Mouse (Mus musculus): Measurements from ENCODE around the gene Capn1. TPM values are rescaled to one million over a fixed set of nuclear protein-coding genes. Genes with fewer than 3 reads are reported as not detected.
"Not testable (repeated sequence)": the region's sequence is repeated elsewhere in the genome, so short reads cannot be mapped to it uniquely, and the experiment has no call there.

Capn1 gene
- total and polyA plus RNA-seq, 3 experiments, result 38.5 to 168 (median 55.5) TPM

GRCm38 (mm10) chr19:6047899-6048166, 32.1 kb upstream of the Capn1 start:
- DNase-seq (ENCODE audit: low spot score) (no peak), ATAC-seq (ENCODE audit: extremely low read depth, insufficient number of reproducible peaks, low FRiP score, poor library complexity, severe bottlenecking) (no peak)
- TF ChIP-seq TAL1 (conservative IDR thresholded peaks at IDR 0.05; ENCODE audit: low read depth, low read length) (no peak), GATA2 (IDR thresholded peaks at IDR 0.05; ENCODE audit: borderline replicate concordance, low read depth, low read length) (no peak), POLR2AphosphoS5 (IDR thresholded peaks at IDR 0.05; ENCODE audit: insufficient replicate concordance, low read depth, low read length) (no peak), CTCF (IDR thresholded peaks at IDR 0.05; ENCODE audit: low read depth, low read length) (no peak), GATA1 (IDR thresholded peaks at IDR 0.05; ENCODE audit: borderline replicate concordance, low read length) (no peak)
- Histone ChIP-seq H3K4me3 (ENCODE audit: low read depth, low read length) (peak overlapping the region; percentile 90), H3K36me3 (replicated peaks) (peaks cover 57% of the 10 kb centered on the region), H3K9me3 (replicated peaks) (no peaks in the 10 kb centered on the region), H3K27me3 (ENCODE audit: insufficient read depth, low read length) (no peaks in the 10 kb centered on the region), H3K4me1 (ENCODE audit: insufficient read depth, low read depth, low read length) (peaks cover 64% of the 10 kb centered on the region)

GRCm38 (mm10) chr19:6047154-6047898, 31.6 kb upstream of the Capn1 start:
- Histone ChIP-seq H3K27me3 (ENCODE audit: insufficient read depth, low read length) (no peaks in the 10 kb centered on the region), H3K36me3 (replicated peaks) (peaks cover 55% of the 10 kb centered on the region), H3K4me3 (ENCODE audit: low read depth, low read length) (peak overlapping the region; percentile 90), H3K4me1 (ENCODE audit: insufficient read depth, low read depth, low read length) (peaks cover 59% of the 10 kb centered on the region), H3K9me3 (replicated peaks) (no peaks in the 10 kb centered on the region)
- ATAC-seq (ENCODE audit: extremely low read depth, insufficient number of reproducible peaks, low FRiP score, poor library complexity, severe bottlenecking), result no peak
- no peak for DNase-seq (ENCODE audit: low spot score)
- TF ChIP-seq POLR2AphosphoS5 (IDR thresholded peaks at IDR 0.05; ENCODE audit: insufficient replicate concordance, low read depth, low read length) (no peak), GATA2 (IDR thresholded peaks at IDR 0.05; ENCODE audit: borderline replicate concordance, low read depth, low read length) (no peak), CTCF (IDR thresholded peaks at IDR 0.05; ENCODE audit: low read depth, low read length) (no peak), GATA1 (IDR thresholded peaks at IDR 0.05; ENCODE audit: borderline replicate concordance, low read length) (no peak), TAL1 (conservative IDR thresholded peaks at IDR 0.05; ENCODE audit: low read depth, low read length) (no peak)

GRCm38 (mm10) chr19:6046294-6047153, 30.8 kb upstream of the Capn1 start, which contains the start of gene Syvn1:
Gene Syvn1 (plus strand): TSS chr19:6046576.
- Histone ChIP-seq H3K36me3 (replicated peaks) (peaks cover 55% of the 10 kb centered on the region), H3K4me3 (ENCODE audit: low read depth, low read length) (peak within 1 kb of the TSS; percentile 90), H3K4me1 (ENCODE audit: insufficient read depth, low read depth, low read length) (peaks cover 60% of the 10 kb centered on the region), H3K9me3 (replicated peaks) (no peaks in the 10 kb centered on the region), H3K27me3 (ENCODE audit: insufficient read depth, low read length) (no peaks in the 10 kb centered on the region)
- ATAC-seq (ENCODE audit: extremely low read depth, insufficient number of reproducible peaks, low FRiP score, poor library complexity, severe bottlenecking) (peak; percentile 92), DNase-seq (ENCODE audit: low spot score) (peak; percentile 92)
- TF ChIP-seq GATA2 (IDR thresholded peaks at IDR 0.05; ENCODE audit: borderline replicate concordance, low read depth, low read length), result no peak
- no peak for TF ChIP-seq POLR2AphosphoS5 (IDR thresholded peaks at IDR 0.05; ENCODE audit: insufficient replicate concordance, low read depth, low read length)
- TF ChIP-seq TAL1 (conservative IDR thresholded peaks at IDR 0.05; ENCODE audit: low read depth, low read length), result no peak
- TF ChIP-seq GATA1 (IDR thresholded peaks at IDR 0.05; ENCODE audit: borderline replicate concordance, low read length), result no peak
- TF ChIP-seq CTCF (IDR thresholded peaks at IDR 0.05; ENCODE audit: low read depth, low read length), result no peak

- ATAC-seq (ENCODE audit: extremely low read depth, insufficient number of reproducible peaks, low FRiP score, poor library complexity, severe bottlenecking), result 0 out of 2 replicates have a peak, but pooled peaks have one; percentile 35
- Histone ChIP-seq H3K36me3 (replicated peaks) (peaks cover 47% of the 10 kb centered on the region), H3K9me3 (replicated peaks) (no peaks in the 10 kb centered on the region), H3K4me1 (ENCODE audit: insufficient read depth, low read depth, low read length) (peaks cover 53% of the 10 kb centered on the region), H3K27me3 (ENCODE audit: insufficient read depth, low read length) (no peaks in the 10 kb centered on the region), H3K4me3 (ENCODE audit: low read depth, low read length) (peak overlapping the region; percentile 90)
- no peak for TF ChIP-seq GATA1 (IDR thresholded peaks at IDR 0.05; ENCODE audit: borderline replicate concordance, low read length)
- no peak for TF ChIP-seq CTCF (IDR thresholded peaks at IDR 0.05; ENCODE audit: low read depth, low read length)
- no peak for TF ChIP-seq TAL1 (conservative IDR thresholded peaks at IDR 0.05; ENCODE audit: low read depth, low read length)
- no peak for TF ChIP-seq POLR2AphosphoS5 (IDR thresholded peaks at IDR 0.05; ENCODE audit: insufficient replicate concordance, low read depth, low read length)
- TF ChIP-seq GATA2 (IDR thresholded peaks at IDR 0.05; ENCODE audit: borderline replicate concordance, low read depth, low read length), result no peak
- peak; percentile 44 for DNase-seq (ENCODE audit: low spot score)
Observed at GRCm38 (mm10) chr19:6045366-6046293, 29.9 kb upstream of the Capn1 start.

GRCm38 (mm10) chr19:6044102-6044501, 28.4 kb upstream of the Capn1 start:
- H3K9me3 ChIP-seq (replicated peaks); ATAC-seq (ENCODE audit: extremely low read depth, insufficient number of reproducible peaks, low FRiP score, poor library complexity, severe bottlenecking); H3K4me3 ChIP-seq (ENCODE audit: low read depth, low read length); DNase-seq (ENCODE audit: low spot score); H3K27me3 ChIP-seq (ENCODE audit: insufficient read depth, low read length): not testable (repeated sequence)
- Histone ChIP-seq H3K36me3 (replicated peaks) (peaks cover 32% of the 10 kb centered on the region), H3K4me1 (ENCODE audit: insufficient read depth, low read depth, low read length) (peaks cover 39% of the 10 kb centered on the region)

Measured in G1E (cell line).